Mouse (Mus musculus): ENCODE measurements around the gene Foxp4.

The Foxp4 gene

DNA sequence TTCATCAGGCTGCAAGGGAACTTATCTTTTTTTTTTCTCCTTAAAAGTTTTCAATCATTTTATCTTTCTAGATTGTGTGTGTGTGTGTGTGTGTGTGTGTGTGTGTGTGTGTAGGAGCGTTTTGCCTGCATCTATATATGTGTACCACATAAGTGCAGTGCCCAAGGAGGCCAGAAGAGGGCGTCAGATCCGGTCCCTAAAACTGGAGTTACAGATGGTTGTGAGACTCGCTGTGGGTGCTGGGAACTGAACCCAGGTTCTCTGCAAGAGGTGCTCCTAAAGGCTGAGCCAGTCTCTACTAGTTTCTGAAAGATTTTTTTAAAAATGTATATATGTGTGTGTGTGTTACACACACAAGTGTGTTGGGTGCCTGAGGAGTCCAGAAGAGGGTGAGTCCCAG, 5.0 kb upstream of the Foxp4 start:
- no peak for DNase-seq (ENCODE audit: low spot score)

DNA sequence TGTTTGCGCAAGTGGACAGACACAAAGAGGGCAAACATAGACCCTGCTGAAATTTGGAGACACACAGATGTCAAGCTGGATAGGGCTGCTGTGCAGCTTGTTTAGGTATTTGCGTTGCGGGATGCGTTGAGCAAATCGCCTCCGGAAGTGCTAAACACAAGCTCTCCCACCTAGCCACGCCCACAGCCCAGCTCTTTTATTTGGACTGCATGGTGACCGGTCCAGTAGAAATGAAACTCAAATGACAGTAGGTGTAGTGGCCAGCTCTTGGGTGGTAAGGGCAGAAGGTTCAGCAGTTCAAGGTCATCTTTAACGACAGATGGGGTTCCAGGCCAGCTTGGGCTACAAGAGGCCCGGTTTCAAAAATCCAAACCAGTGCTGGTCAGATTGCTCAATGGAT, 1.5 kb upstream of the Foxp4 start:
- no peak for DNase-seq (ENCODE audit: low spot score)

GRCm38 (mm10) chr17:47925340-47925926, 988 bp upstream of the Foxp4 start:
- DNase-seq (ENCODE audit: low spot score), result no peak

- peak; percentile 59 for DNase-seq (ENCODE audit: low spot score)
Observed at GRCm38 (mm10) chr17:47923678-47924382, 615 bp downstream of the Foxp4 start.

DNA sequence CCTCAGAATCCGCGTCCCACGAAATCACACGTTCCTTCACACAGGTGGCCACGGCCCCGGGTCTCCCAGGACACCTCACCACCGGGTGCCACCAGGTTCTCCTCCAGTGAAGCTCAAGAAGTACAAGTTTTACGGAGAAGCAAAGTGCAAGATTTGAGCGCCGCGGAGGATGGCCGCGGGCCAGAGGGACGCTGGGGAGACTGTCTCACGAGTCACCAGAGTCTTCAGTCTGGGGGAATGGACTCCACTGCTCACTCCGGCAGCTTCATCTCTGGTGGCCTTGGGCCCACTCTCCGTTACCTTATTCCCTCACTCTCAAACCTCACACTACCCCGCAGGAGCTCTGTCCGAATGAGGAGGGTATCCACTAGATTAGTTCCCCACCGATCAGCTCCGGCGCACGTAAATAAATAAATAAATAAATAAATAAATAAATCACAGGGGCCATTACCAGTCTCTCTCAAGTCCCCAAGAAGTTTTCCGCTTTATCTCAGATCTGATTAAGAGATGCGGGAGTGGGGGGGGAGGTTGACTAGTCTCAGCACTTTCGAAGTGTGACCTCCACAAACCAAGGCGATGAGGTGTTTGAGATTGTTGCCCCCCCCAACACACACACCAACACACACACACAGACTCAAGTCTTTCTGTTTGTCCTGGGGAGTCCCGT, 1.3 kb downstream of the Foxp4 start:
- DNase-seq (ENCODE audit: low spot score), result no peak

DNA sequence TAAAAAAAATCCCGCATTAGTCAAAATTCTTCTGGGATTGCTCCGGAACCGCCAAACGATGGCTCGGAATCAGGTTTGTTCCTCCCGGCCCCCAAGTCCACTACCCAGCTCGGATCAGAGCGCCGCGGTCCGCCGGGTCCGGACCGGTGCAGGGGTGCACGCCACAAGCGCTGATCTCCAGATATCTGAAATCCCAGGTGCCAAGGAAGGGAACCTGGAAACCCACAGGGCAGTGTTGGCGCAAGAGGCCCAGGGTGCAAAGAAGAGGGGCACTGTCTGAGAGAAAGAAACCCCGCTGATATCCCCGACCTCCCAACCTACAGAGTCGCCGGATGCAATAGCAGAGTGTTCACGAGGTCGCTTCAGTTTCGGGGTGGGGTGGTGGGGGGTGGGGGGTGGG, 1.9 kb downstream of the Foxp4 start:
- no peak for DNase-seq (ENCODE audit: low spot score)

DNA sequence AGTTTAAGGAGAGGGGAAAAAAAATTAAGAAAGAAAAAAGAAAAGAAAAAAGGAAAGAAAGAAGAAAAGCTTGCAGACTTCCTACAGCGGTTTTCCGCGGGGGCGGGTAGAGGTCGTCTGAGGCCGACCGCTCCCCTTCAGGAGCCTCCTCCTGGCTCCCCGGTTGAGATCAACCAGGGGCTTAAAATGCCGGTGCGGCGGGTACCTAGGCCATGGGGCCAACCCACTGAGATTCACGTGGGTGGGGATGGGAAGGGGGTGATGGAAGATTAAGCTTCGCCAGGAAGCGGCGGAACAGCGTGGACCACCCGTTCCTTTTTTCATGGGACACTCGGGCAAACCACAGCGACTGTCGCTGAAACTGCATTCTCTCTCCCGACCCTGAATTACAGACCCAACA, 2.3 kb downstream of the Foxp4 start:
- no peak for DNase-seq (ENCODE audit: low spot score)

DNA sequence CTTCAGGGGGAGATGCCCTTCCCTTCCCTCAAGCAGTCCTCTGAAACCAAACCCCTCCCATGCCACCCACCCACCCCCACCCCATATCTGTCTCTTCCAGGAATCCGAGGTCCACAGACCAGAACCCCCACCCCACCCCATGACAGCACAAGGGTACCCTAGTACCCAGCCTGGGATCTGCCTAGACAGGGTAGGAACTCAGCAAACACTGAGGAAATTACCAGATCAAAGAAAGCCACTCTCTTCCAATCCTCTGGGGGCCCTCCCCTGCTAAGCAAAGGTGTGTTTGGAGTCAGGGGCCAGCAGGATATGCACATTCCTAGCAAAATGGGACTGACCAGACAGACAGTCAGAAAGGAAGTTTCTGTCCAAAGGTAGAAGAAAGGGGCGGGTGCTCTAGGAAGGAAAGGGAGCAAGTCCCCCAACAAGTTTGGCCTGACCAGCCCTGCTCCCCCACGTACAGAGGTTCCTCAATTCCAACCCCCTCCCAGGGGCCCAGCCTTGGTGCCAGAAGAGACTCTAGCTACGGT, 3.2 kb downstream of the Foxp4 start:
- DNase-seq (ENCODE audit: low spot score), result no peak

DNA sequence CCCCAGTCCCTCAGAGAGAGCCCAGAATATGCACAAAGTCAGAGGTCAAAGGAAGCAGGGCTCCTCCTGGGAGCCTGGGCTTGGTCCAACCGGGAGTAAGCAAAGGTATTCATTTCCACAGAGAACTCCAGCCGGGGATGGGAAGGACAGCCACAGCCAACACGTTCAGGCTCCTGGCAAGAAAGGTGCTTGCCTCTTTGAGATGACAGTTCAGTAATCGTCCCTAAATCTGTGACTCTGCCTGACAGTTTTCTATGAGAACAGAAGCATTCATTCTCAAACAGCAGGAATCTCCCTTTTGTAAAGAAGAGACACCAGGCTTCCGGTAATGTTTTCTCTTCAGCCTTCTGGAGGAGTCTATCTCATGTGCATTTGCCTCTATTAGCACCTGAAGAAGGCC, 4.6 kb downstream of the Foxp4 start:
- no peak for DNase-seq (ENCODE audit: low spot score)

DNA sequence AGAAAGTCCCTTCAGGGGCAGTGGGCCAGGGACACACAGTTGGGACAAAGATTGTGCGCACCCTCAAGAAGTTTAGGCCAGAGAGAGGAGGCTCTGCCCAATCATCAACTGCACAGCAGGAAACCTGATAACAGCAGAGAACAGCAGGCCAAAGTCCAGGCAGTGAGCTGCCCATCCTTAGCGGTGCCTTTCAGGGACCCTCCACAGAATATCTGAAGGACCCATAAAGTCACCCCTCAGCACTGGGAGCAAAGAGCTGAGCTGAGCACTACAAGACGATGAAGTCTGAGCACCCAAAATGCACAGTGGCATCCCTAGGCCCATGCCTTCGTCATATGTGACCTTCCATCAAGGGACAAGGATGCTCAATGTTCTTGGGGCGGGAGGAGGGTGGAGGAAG, 6.5 kb downstream of the Foxp4 start:
- DNase-seq (ENCODE audit: low spot score), result no peak

GRCm38 (mm10) chr17:47917212-47917611, 7.2 kb downstream of the Foxp4 start:
- no peak for DNase-seq (ENCODE audit: low spot score)

GRCm38 (mm10) chr17:47914676-47915219, 9.7 kb downstream of the Foxp4 start:
- DNase-seq (ENCODE audit: low spot score), result no peak

- DNase-seq (ENCODE audit: low spot score), result peak; percentile 65
Observed at GRCm38 (mm10) chr17:47909091-47910001, 15.1 kb downstream of the Foxp4 start.

DNA sequence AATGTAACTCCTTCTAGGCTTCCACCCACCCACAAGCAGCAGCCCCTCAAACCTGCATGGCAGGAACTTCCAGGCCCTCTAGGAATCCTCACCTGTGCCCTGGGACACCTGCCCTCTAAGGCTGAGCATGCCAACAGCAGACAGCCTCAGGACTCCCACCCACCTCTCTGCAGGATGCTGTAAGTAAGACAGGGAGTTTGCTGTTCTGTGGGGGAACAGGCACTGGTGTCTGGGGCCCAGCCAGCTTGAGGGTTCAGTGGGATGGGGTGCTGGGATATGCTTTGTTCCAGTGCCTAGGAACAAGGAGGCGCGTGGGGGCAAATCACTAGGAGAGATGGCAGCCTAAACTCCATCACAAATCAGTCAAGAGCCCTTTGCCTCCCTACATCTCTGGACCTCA, 16.4 kb downstream of the Foxp4 start:
- DNase-seq (ENCODE audit: low spot score), result no peak

DNA sequence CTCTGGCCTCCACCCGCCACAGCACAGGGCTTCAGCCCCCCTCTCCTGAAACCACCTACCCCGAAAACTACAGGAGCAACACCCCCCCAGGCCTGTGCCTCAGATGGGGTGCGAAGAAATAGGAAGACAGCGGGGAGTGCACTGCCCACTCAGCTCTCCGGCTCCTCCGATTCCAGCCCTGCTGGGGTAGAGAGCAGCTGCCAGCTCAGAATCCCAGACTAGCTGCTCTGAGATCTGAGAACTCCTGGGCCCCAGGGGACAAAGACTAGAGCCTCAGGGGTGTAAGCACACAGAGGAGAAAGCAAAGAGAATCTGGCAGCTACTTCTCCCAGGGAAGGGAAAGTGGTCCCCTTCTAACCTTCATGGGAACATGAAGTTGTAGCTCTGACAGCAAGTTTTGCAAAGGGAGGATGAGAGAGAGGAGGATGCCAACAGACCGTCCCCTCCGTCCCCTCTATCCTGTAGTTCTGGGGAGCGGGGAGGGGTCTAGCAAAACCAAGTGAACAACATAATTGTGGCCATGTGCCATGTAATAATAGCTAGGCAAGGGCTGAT, 17.0 kb downstream of the Foxp4 start:
- DNase-seq (ENCODE audit: low spot score), result no peak

GRCm38 (mm10) chr17:47903846-47904680, 20.4 kb downstream of the Foxp4 start:
- DNase-seq (ENCODE audit: low spot score), result no peak

DNA sequence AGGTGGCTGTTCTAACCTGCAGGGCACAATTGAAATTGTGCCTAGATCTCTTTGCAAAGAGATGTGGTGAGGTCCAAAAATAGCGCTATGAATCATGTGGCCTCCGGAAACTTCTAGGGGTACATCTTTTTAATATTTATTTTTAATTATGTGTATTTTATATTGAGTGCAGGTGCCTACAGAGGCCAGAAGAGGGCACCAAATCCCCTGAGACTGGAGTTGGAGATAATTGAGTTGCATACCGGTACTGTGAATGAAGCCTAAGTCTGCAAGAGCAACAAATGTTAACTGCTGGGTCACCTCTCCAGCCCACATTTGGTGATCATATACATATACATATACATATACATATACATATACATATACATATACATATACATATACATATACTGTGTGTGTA, 22.7 kb downstream of the Foxp4 start:
- DNase-seq (ENCODE audit: low spot score), result no peak

- DNase-seq (ENCODE audit: low spot score), result no peak
Observed at GRCm38 (mm10) chr17:47900716-47901115, 23.7 kb downstream of the Foxp4 start.

DNA sequence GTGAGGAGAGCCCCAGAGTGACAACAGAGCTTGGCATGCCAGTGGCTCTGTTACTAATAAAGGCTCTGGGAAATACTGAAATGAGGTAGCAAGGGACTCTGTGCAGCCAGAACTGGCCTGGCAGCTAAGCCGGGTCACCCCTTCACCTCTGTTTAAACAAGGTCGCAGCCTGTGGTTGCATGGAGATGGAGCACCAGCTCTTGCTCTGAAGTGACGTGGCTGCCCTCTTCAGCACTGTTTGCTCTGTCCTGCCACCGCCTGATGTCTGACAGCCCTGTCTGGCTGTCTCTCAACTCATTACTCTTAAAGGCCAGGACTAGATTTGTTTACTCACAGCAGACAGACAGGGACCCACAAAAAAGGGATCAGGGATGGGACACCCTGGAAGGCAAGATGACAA, 25.3 kb downstream of the Foxp4 start:
- DNase-seq (ENCODE audit: low spot score), result peak; percentile 88

DNA sequence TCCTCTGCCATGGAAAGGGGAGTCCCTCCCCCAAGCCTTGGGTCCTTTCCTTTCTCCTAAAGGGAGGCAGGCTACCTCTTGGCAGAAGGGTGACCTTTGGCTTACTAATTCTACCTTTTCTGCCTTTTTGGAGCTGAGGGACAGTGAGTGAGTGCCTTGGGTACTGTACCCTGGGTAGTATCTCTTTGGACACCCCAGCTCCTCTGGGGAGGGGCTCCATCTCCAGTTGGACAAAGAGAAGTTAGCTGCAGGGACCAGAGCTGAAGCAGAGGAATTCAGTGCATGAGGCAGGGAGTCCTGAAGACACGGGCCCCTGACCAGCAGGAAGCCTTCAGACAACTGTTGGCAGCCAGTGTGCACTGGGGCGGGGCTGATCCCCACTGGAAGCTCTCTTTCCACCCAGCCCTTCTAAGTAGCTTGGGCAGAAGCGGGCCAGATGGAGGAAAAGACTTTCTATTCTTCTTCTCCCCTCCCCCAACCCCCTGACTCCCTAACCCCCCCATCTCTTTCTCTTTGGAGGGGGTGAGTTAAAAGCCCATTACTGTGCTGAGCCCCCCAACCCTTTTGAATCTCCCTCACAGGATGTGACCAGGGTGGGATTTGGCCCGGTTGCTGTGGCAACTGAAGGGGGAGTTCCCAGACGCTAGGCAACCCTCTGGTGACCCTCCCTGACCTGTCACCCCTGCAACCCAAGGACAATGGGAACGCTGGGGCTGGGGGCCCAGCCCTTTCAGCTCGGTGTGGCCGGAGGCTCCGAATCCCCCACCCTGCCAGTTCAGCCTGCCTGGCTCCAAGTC, 26.3 kb downstream of the Foxp4 start:
- peak; percentile 54 for DNase-seq (ENCODE audit: low spot score)
